Mouse (Mus musculus) heart, adult 2 months (tissue): ENCODE data around the gene Pelp1.

Experiments
- CTCF ChIP-seq: fragments of 200-600 bp; IDR thresholded peaks from 2 replicates; pipeline ENCODE4 v1.8.1; 2022; ENCODE audit warnings: antibody characterized with exemption, mild to moderate bottlenecking, moderate library complexity
- POLR2A ChIP-seq: fragments of 200-500 bp; IDR thresholded peaks from 2 replicates; pipeline ENCODE4 v1.6.1; 2011; ENCODE audit warnings: mild to moderate bottlenecking, low read depth, low read length, control low read depth; ENCODE audit not compliant: insufficient read depth

DNA sequence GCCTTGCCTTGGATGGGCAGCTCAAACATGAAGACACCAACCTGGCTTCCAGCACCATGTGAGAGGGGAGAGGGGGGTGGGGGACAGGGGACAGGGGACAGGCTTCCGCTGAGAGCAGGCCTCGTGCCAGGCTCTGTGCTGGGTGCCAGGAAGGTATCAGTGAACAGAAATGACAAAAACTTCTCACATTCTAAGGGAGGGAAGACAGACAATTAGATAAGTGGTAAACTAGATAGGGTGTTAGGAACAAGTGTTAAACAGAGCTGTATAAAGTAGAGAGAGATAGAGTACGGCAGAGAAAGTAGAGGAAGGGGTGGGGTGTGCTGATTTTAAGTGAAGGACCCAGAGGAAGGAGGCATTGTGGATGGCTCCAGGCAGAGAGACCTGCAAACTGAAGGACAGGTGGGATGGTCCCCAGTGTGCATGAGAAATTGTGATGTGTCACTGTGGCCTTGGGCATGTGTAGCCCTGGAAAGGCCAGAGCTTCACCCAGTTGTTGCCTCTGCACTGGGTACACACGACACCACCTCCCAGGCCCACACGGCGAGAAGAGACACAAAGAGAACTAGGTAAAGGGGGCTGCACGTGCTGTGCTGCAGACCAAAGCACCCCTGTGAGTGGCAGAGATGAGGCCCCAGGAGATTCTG is 29.0 kb upstream of the Pelp1 start:
- TF ChIP-seq CTCF: no peak
- no peak for TF ChIP-seq POLR2A
